Mouse (Mus musculus) heart, adult 9 months (tissue): ENCODE data around the gene Elp5.

ENCODE experiments used
- DNase-seq, 2 experiments: peaks; one replicate each; pipeline ENCODE4 v3.0.0; 2022; ENCODE audit warnings: low spot score in 2 of 2

Elp5 gene

GRCm38 (mm10) chr11:69990850-69991691 is 8.8 kb upstream of the Elp5 start, which contains the start of gene Gabarap:
TSS of gene Gabarap (plus strand) at chr11:69991143.
- DNase-seq = peak; percentile 94 to 98

- DNase-seq = no peak
These were observed 7.6 kb upstream of the Elp5 start for GRCm38 (mm10) chr11:69989949-69990348.

- no peak for DNase-seq
These were observed 2.1 kb upstream of the Elp5 start for GRCm38 (mm10) chr11:69984431-69984830.

- peak in 1 of 2 experiments; percentile 58 for DNase-seq
These were observed 1.1 kb upstream of the Elp5 start for GRCm38 (mm10) chr11:69983377-69983776.

- peak in 1 of 2 experiments; percentile 63 for DNase-seq
These were observed 560 bp upstream of the Elp5 start for GRCm38 (mm10) chr11:69982877-69983276.

- DNase-seq = peak in 1 of 2 experiments; percentile 24
These were observed 1.1 kb downstream of the Elp5 start, which contains the start of gene Ctdnep1 for GRCm38 (mm10) chr11:69981141-69981762. TSS of gene Ctdnep1 (plus strand) at chr11:69981156.

- peak; percentile 99 for DNase-seq
These were observed 1.8 kb downstream of the Elp5 start for GRCm38 (mm10) chr11:69980196-69981140.

- no peak for DNase-seq
These were observed 2.5 kb downstream of the Elp5 start for GRCm38 (mm10) chr11:69979827-69980195.

GRCm38 (mm10) chr11:69976271-69976670 is 6.0 kb downstream of the Elp5 start:
- DNase-seq = no peak

- no peak for DNase-seq
These were observed 7.4 kb downstream of the Elp5 start for GRCm38 (mm10) chr11:69974907-69975306.

GRCm38 (mm10) chr11:69970775-69971174 is 11.5 kb downstream of the Elp5 start:
- no peak for DNase-seq

- DNase-seq = no peak
These were observed 12.1 kb downstream of the Elp5 start for GRCm38 (mm10) chr11:69970222-69970621.

- no peak for DNase-seq
These were observed 13.5 kb downstream of the Elp5 start for GRCm38 (mm10) chr11:69968793-69969192.

GRCm38 (mm10) chr11:69966860-69967517 is 15.3 kb downstream of the Elp5 start:
- DNase-seq = no peak

GRCm38 (mm10) chr11:69966006-69966859 is 16.1 kb downstream of the Elp5 start:
- no peak for DNase-seq

- no peak for DNase-seq
These were observed 16.9 kb downstream of the Elp5 start for GRCm38 (mm10) chr11:69965271-69966005.

GRCm38 (mm10) chr11:69964650-69965270 is 17.6 kb downstream of the Elp5 start, which contains the start of gene Cldn7:
TSS of gene Cldn7 (plus strand) at chr11:69964779.
- DNase-seq = no peak

GRCm38 (mm10) chr11:69961841-69962240 is 20.5 kb downstream of the Elp5 start:
- DNase-seq = no peak

GRCm38 (mm10) chr11:69960616-69961015 is 21.7 kb downstream of the Elp5 start:
- no peak for DNase-seq
